Mouse (Mus musculus) testis, adult 2 months (tissue): ENCODE data around the gene Rgs6.

Experiments used
- CTCF ChIP-seq: fragments of 200-500 bp; IDR thresholded peaks from 2 replicates; pipeline ENCODE4 v1.5.1; 2012; ENCODE audit warnings: low read depth, mild to moderate bottlenecking, inconsistent platforms, low read length, moderate library complexity; ENCODE audit not compliant: control insufficient read depth, insufficient read depth, insufficient replicate concordance
- POLR2A ChIP-seq: fragments of 200-500 bp; IDR thresholded peaks from 2 replicates; pipeline ENCODE4 v1.6.1; 2012; ENCODE audit warnings: low read depth, mild to moderate bottlenecking, inconsistent platforms, low read length, moderate library complexity; ENCODE audit not compliant: control insufficient read depth

- TF ChIP-seq CTCF (no peak), POLR2A (no peak; the same call in 1 of the 2 replicates)
These were observed 373.0 kb downstream of the Rgs6 start for GRCm38 (mm10) chr12:82961111-82961510.
